In genomic region chr16:43219367-43219766, GRCm38 (mm10) we compare ENCODE assay signal across 24 mouse cellular contexts.
DNase-seq lines count a peak whose midpoint lies in the region; ATAC-seq and TF ChIP-seq lines count a peak whose summit lies in the region.
"Had no signal": no experiment of that assay in that cellular context is flagged by ENCODE, and none has a peak within 500 bp of the region (broad histone marks: within the 10 kb centered on the region; RNA-seq: fewer than 3 reads in every experiment).

No protein-coding gene starts in this region.

- POLR2A ChIA-PET in Patski (lab: Charles Lee): no interaction called here

- no peaks in the 10 kb centered on the region for H3K27me3 ChIP-seq in liver, embryonic 14.5 days (ENCODE audit: control insufficient read depth, insufficient read depth, low read length)
- no peaks in the 10 kb centered on the region for H3K27me3 ChIP-seq in liver, embryonic 12.5 days (replicated peaks)
- no peaks in the 10 kb centered on the region for H3K27me3 ChIP-seq in Patski
- H3K27me3 ChIP-seq: intestine, embryonic 15.5 days; kidney, embryonic 15.5 days; limb, embryonic 15.5 days had no signal

- no peaks in the 10 kb centered on the region for H3K9me3 ChIP-seq in liver, embryonic 14.5 days (ENCODE audit: control insufficient read depth, low read length)
- H3K9me3 ChIP-seq in liver, embryonic 12.5 days (replicated peaks): no peaks in the 10 kb centered on the region
- H3K9me3 ChIP-seq: forebrain, embryonic 10.5 days; heart, embryonic 10.5 days; intestine, embryonic 15.5 days; kidney, embryonic 15.5 days; limb, embryonic 15.5 days had no signal

- in situ Hi-C loops in Patski (cut with MboI; ENCODE audit: low pct_unique_long_range_greater_than_20kb): no loop called here

- no peak overlapping the region for H3K4me3 ChIP-seq in gastrocnemius, adult 2 months
- no peak overlapping the region for H3K4me3 ChIP-seq in liver, embryonic 14.5 days (ENCODE audit: insufficient read depth in 1 of 2, low read depth in 2 of 2, low read length in 2 of 2)
- no peak overlapping the region for H3K4me3 ChIP-seq in liver, embryonic 12.5 days
- H3K4me3 ChIP-seq: forebrain, embryonic 10.5 days; heart, embryonic 10.5 days; intestine, embryonic 15.5 days; kidney, embryonic 15.5 days; limb, embryonic 15.5 days had no signal

- ATAC-seq in liver, embryonic 14.5 days (ENCODE audit: insufficient read depth): no peak
- no peak for ATAC-seq in liver, embryonic 12.5 days
- no peak for ATAC-seq in Patski
- ATAC-seq: forebrain, embryonic 16.5 days; hindbrain, embryonic 16.5 days; intestine, embryonic 15.5 days had no signal

- intact Hi-C loops in gastrocnemius, adult 2 months (cut with DNase I): no loop called here

- no peaks in the 10 kb centered on the region for H3K4me1 ChIP-seq in liver, embryonic 14.5 days (replicated peaks; ENCODE audit: control insufficient read depth in 2 of 2, insufficient read depth in 2 of 2, low read length in 1 of 2)
- no peaks in the 10 kb centered on the region for H3K4me1 ChIP-seq in liver, embryonic 12.5 days
- H3K4me1 ChIP-seq: heart, embryonic 10.5 days; intestine, embryonic 15.5 days had no signal

- no peak overlapping the region for H3K4me2 ChIP-seq in liver, embryonic 14.5 days (ENCODE audit: low read depth)
- H3K4me2 ChIP-seq in liver, embryonic 12.5 days: no peak overlapping the region
- H3K4me2 ChIP-seq: intestine, embryonic 15.5 days; kidney, embryonic 15.5 days; limb, embryonic 15.5 days; lung, embryonic 14.5 days had no signal

- no peaks in the 10 kb centered on the region for H3K36me3 ChIP-seq in liver, embryonic 14.5 days (replicated peaks; ENCODE audit: control insufficient read depth, insufficient read depth, low read depth)
- H3K36me3 ChIP-seq in liver, embryonic 12.5 days: no peaks in the 10 kb centered on the region
- H3K36me3 ChIP-seq: forebrain, embryonic 10.5 days; heart, embryonic 10.5 days; intestine, embryonic 15.5 days; kidney, embryonic 15.5 days; limb, embryonic 15.5 days had no signal

- H3K27ac ChIP-seq in gastrocnemius, adult 2 months: no peak overlapping the region
- no peak overlapping the region for H3K27ac ChIP-seq in liver, embryonic 14.5 days
- no peak overlapping the region for H3K27ac ChIP-seq in liver, embryonic 12.5 days
- H3K27ac ChIP-seq: forebrain, embryonic 10.5 days; heart, embryonic 10.5 days; intestine, embryonic 15.5 days; kidney, embryonic 15.5 days; limb, embryonic 15.5 days had no signal

- CTCF ChIA-PET in Patski (lab: Charles Lee): no interaction called here

- peak; percentile 19; the same call in 1 of the 2 replicates for TF ChIP-seq CTCF in gastrocnemius, adult 2 months (IDR thresholded peaks at IDR 0.05)
- 0 out of 2 replicates have a peak, but pooled peaks have one; percentile 6 for TF ChIP-seq CTCF in liver, embryonic 14.5 days (IDR thresholded peaks at IDR 0.05; ENCODE audit: low read depth)
- peak; percentile 32 for TF ChIP-seq CTCF in Patski (IDR thresholded peaks at IDR 0.05)

- DNase-seq in gastrocnemius, adult 2 months: no peak
- no peak for DNase-seq in gastrocnemius, postnatal 10 days
- no peak for DNase-seq in liver, embryonic 14.5 days (ENCODE audit: low read depth in 3 of 3, low spot score in 3 of 3)
- DNase-seq in Patski (ENCODE audit: low read depth, low spot score): no peak
- no peak for DNase-seq in testis, postnatal 14 days (ENCODE audit: low spot score)
- DNase-seq in heart, adult 9 months (ENCODE audit: low spot score in 2 of 2): no peak
- DNase-seq: cerebellum, adult 11-12 months; cerebellum, postnatal 14 days; gastrocnemius, postnatal 36 days; heart, postnatal 4 days; left cerebral cortex, postnatal 4 days; lung, embryonic 14.5 days; midbrain, embryonic 14.5 days; right cerebral cortex, postnatal 14 days; spleen, adult 18-20 months; thymus, postnatal 36 days had no signal

- TF ChIP-seq EP300 in liver, embryonic 14.5 days (IDR thresholded peaks at IDR 0.05; ENCODE audit: low read depth): no peak

- 61% methylated on average over 1 of the region's 1 CpGs for WGBS in liver, embryonic 14.5 days (ENCODE audit: insufficient replicate concordance)
- 66% methylated on average over 1 of the region's 1 CpGs for WGBS in liver, embryonic 12.5 days (ENCODE audit: insufficient replicate concordance)

- no peak overlapping the region for H3K9ac ChIP-seq in liver, embryonic 14.5 days (replicated peaks)
- H3K9ac ChIP-seq in liver, embryonic 12.5 days: no peak overlapping the region
- H3K9ac ChIP-seq: intestine, embryonic 15.5 days; kidney, embryonic 15.5 days; limb, embryonic 15.5 days; lung, embryonic 14.5 days had no signal
